Mouse (Mus musculus): ENCODE measurements at regions not wholly inside any gene's neighbourhood (a gene's known extent, or its start where the extent isn't known, plus 50 kb on each side); places are given as distances from the start of the nearest gene placed in this dataset.

DNA sequence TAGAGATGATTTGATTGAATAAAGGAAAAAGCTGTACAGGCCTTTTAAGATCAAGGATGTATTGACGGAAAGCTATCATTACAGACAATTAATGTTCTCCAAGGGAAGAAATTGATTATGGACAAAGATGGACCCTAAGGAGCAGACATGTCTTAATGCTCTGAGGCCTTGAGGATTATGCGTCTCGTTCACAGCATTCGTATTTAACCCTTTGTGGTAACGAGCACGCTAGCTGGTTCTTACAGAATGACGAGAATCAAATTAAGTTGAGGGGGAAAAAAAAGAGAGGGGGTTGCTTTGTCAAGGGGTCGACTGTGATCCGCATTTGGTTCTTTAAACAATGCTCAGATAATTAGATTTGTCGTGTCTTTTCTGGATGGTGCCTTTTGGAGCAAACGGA is 233.3 kb upstream of the Dnajc19 start:
- TF ChIP-seq CTCF (conservative IDR thresholded peaks at IDR 0.05; ENCODE audit: insufficient read depth, insufficient read length, low read depth, low read length) (no peak), POLR2A (IDR thresholded peaks at IDR 0.05; ENCODE audit: low read depth, low read length) (no peak)
